Mouse (Mus musculus) midbrain, postnatal 0 days (tissue): ENCODE data around the gene Sprr2b. TPM values are rescaled to one million over a fixed set of nuclear protein-coding genes. Genes with fewer than 3 reads are reported as not detected.
"Not testable (repeated sequence)": the region's sequence is repeated elsewhere in the genome, so short reads cannot be mapped to it uniquely, and the experiment has no call there.

ENCODE experiments used
- ATAC-seq: fragments of 200-750 bp; cut with Nextera tagmentation; 2 replicates; pipeline ENCODE4 v1.8.0; 2017; ENCODE audit warnings: moderate number of reproducible peaks, mild to moderate bottlenecking, moderate TSS enrichment, moderate library complexity; ENCODE audit not compliant: low FRiP score
- DNase-seq: peaks from one replicate; pipeline ENCODE4 v3.0.0-alpha.2; 2015; ENCODE audit warnings: low spot score
- H3K27ac ChIP-seq: fragments of 300-500 bp; sonication (generic); 2 replicates; pipeline ENCODE4 v1.5.1; 2014; ENCODE audit warnings: low read depth, mild to moderate bottlenecking, low read length, mixed read lengths
- H3K27me3 ChIP-seq: fragments of 300-500 bp; sonication (generic); 2 replicates; pipeline ENCODE4 v1.6.1; 2014; ENCODE audit warnings: low read length, control low read depth, mixed read lengths; ENCODE audit not compliant: insufficient read depth
- H3K36me3 ChIP-seq: fragments of 300-500 bp; sonication (generic); 2 replicates; pipeline ENCODE4 v1.6.1; 2014; ENCODE audit warnings: low read length, control low read depth, mixed read lengths; ENCODE audit not compliant: insufficient read depth
- H3K4me1 ChIP-seq: fragments of 300-500 bp; sonication (generic); 2 replicates; pipeline ENCODE4 v1.6.1; 2014; ENCODE audit warnings: mild to moderate bottlenecking, control low read depth, antibody characterized with exemption, low read length, mixed read lengths; ENCODE audit not compliant: insufficient read depth
- H3K4me2 ChIP-seq: fragments of 300-500 bp; sonication (generic); 2 replicates; pipeline ENCODE4 v1.6.1; 2014; ENCODE audit warnings: low read depth, mild to moderate bottlenecking, low read length, mixed read lengths; ENCODE audit not compliant: poor library complexity, severe bottlenecking
- H3K4me3 ChIP-seq: fragments of 300-500 bp; sonication (generic); 2 replicates; pipeline ENCODE4 v1.5.1; 2014; ENCODE audit warnings: low read depth, mild to moderate bottlenecking, low read length, moderate library complexity
- H3K9ac ChIP-seq: fragments of 300-500 bp; sonication (generic); replicated peaks from 2 replicates; pipeline ENCODE4 v1.6.1; 2014; ENCODE audit warnings: mild to moderate bottlenecking, low read length, moderate library complexity, mixed read lengths; ENCODE audit not compliant: poor library complexity, severe bottlenecking
- H3K9me3 ChIP-seq: fragments of 300-500 bp; sonication (generic); 2 replicates; pipeline ENCODE4 v1.6.1; 2016; ENCODE audit warnings: low read length, control low read depth
- CTCF ChIP-seq: IDR thresholded peaks from 2 replicates; pipeline ENCODE4 v1.5.1; 2016; ENCODE audit warnings: antibody characterized with exemption, mild to moderate bottlenecking
- WGBS: fragments of 180-500 bp; shearing (Covaris S2); extraction: QIAGEN DNeasy Blood & Tissue Kit; methylation state at CpG from one replicate; pipeline ENCODE4 v1.1.7; 2014; 5-methylcytosine and 5-hydroxymethylcytosine counted together
- polyA plus RNA-seq: library from polyadenylated mRNA; unstranded; fragments of >200 nt; fragmentation: Nextera tagmentation; extraction: Ambion mirVana; gene quantifications from 2 replicates; pipeline ENCODE4 v1.2.1, GENCODE M21; 2015
- total RNA-seq: library from RNA; depleted of rRNA; stranded (reverse); fragments of >200 nt; gene quantifications from 2 replicates; pipeline ENCODE4 v1.2.3, GENCODE M21; 2014; rRNA removed

Sprr2b gene
- total RNA-seq: not detected in 2 replicates
- not detected in 2 replicates for polyA plus RNA-seq

GRCm38 (mm10) chr3:92316320-92316719 is at the start of gene Sprr2b:
TSS of gene Sprr2b (plus strand) at chr3:92316620.
- Histone ChIP-seq H3K4me2 (no peak within 1 kb of the TSS), H3K9me3 (no peaks in the 10 kb centered on the region), H3K27me3 (no peaks in the 10 kb centered on the region), H3K27ac (no peak within 1 kb of the TSS), H3K4me3 (no peak within 1 kb of the TSS), H3K9ac (no peak within 1 kb of the TSS), H3K36me3 (no peaks in the 10 kb centered on the region), H3K4me1 (no peaks in the 10 kb centered on the region)
- 76% methylated on average over 2 of the region's 2 CpGs for WGBS
- ATAC-seq (no peak), DNase-seq (no peak)
- no peak for TF ChIP-seq CTCF

GRCm38 (mm10) chr3:92271414-92271985 is 44.9 kb upstream of the Sprr2b start:
- ATAC-seq: 0 out of 2 replicates have a peak, but pooled peaks have one; percentile 28
- no CpG with 5 or more reads among the region's 4 CpGs for WGBS

GRCm38 (mm10) chr3:92273504-92273903 is 42.9 kb upstream of the Sprr2b start:
- ATAC-seq, H3K4me3 ChIP-seq, DNase-seq, H3K9ac ChIP-seq, H3K4me2 ChIP-seq, H3K36me3 ChIP-seq, H3K4me1 ChIP-seq, H3K9me3 ChIP-seq, H3K27me3 ChIP-seq, H3K27ac ChIP-seq: not testable (repeated sequence)

More at GRCm38 (mm10) chr3:92271414-92271985, 44.9 kb upstream of the Sprr2b start:
- H3K4me1 ChIP-seq, H3K27me3 ChIP-seq, H3K36me3 ChIP-seq, H3K4me2 ChIP-seq, H3K4me3 ChIP-seq, H3K9me3 ChIP-seq, DNase-seq, H3K9ac ChIP-seq, H3K27ac ChIP-seq: not testable (repeated sequence)

GRCm38 (mm10) chr3:92274018-92274417 is 42.4 kb upstream of the Sprr2b start:
- H3K27me3 ChIP-seq, H3K4me2 ChIP-seq, H3K4me1 ChIP-seq, ATAC-seq, H3K4me3 ChIP-seq, H3K36me3 ChIP-seq, H3K9me3 ChIP-seq, H3K27ac ChIP-seq, DNase-seq, H3K9ac ChIP-seq: not testable (repeated sequence)
- WGBS: no CpG with 5 or more reads among the region's 1 CpGs

- not testable (repeated sequence) for H3K27ac ChIP-seq, H3K9ac ChIP-seq, DNase-seq, H3K36me3 ChIP-seq, ATAC-seq, H3K9me3 ChIP-seq, H3K27me3 ChIP-seq, H3K4me3 ChIP-seq, H3K4me1 ChIP-seq, H3K4me2 ChIP-seq
Measured at GRCm38 (mm10) chr3:92279663-92280062, 36.8 kb upstream of the Sprr2b start.

- 85% methylated on average over 5 of the region's 12 CpGs for WGBS
- ATAC-seq, H3K4me2 ChIP-seq, H3K36me3 ChIP-seq, H3K9ac ChIP-seq, H3K4me1 ChIP-seq, H3K9me3 ChIP-seq, H3K4me3 ChIP-seq, H3K27ac ChIP-seq, DNase-seq, H3K27me3 ChIP-seq: not testable (repeated sequence)
Measured at GRCm38 (mm10) chr3:92280963-92281606, 35.3 kb upstream of the Sprr2b start.

- ATAC-seq, H3K9ac ChIP-seq, H3K36me3 ChIP-seq, H3K4me1 ChIP-seq, H3K4me2 ChIP-seq, H3K9me3 ChIP-seq, H3K4me3 ChIP-seq, DNase-seq, H3K27ac ChIP-seq, H3K27me3 ChIP-seq: not testable (repeated sequence)
- WGBS: 100% methylated on average over 1 of the region's 1 CpGs
Measured at GRCm38 (mm10) chr3:92285101-92285500, 31.3 kb upstream of the Sprr2b start, which contains the start of gene Sprr2a3. TSS of gene Sprr2a3 (plus strand) at chr3:92285417.

GRCm38 (mm10) chr3:92288489-92288888 is 27.9 kb upstream of the Sprr2b start:
- not testable (repeated sequence) for ATAC-seq, H3K4me2 ChIP-seq, H3K9ac ChIP-seq, H3K36me3 ChIP-seq, DNase-seq, H3K27me3 ChIP-seq, H3K4me3 ChIP-seq, H3K4me1 ChIP-seq, H3K27ac ChIP-seq, H3K9me3 ChIP-seq
- WGBS: 63% methylated on average over 3 of the region's 6 CpGs
